Mouse (Mus musculus): ENCODE measurements at regions not wholly inside any gene's neighbourhood (a gene's known extent, or its start where the extent isn't known, plus 50 kb on each side); places are given as distances from the start of the nearest gene placed in this dataset.

DNA sequence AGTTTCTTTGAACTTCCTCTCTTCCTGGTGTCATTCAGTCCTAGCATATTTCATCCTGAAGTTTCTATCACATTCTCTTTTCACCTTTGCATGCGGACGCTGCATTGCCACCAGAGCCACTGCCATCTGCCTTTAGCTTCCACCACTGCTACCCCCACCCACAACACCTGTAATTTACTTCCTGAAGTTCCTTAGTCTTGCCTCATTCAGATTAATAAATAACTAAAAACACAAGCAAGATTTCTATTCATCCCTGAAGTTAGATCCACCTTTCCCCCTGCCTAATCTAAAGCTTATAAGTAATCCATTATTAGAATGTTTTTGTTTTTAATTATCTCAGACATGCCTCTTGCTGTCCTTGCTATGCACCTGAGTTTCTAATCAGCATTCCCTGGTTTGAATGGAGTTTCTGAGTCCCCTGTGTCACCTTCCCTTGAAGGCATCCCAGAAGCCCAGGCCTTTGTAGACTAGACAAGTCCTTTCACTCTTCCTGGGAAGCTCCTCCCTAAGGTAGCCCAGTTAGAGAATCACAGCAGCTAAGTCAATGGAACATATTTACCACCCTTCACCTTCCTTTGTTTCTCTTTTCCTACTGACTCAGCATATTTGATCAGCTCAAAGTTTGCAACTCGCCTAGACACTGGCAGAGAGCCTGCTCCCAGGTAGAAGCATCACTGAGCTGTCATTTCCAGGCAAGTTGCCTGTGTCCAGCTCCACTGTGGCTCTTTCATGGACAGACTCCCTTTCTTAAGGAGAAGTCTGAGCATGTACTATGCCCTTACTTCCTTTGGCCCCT is 284.8 kb upstream of the Grik2 start:
- no peak for DNase-seq

GRCm38 (mm10) chr10:50071857-50072256 is 283.3 kb upstream of the Grik2 start:
- no peak for DNase-seq

DNA sequence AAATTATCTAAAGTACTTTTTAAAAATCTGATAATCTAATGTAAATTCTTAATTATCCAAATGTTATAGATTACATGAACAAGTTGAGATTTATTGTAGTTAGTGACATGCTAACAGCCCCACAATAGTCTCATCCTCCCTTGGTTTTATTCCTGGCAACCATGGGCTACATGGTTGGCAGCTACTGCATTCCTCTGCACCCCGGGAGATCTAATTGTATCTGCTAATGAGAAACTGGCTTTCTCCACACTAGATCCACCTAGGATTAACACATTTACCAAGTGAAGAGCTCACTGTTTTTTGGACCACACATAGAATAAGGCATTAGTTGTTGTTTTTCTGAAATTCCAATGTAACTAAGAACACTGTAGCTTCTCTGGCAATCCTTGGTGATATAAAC is 274.8 kb upstream of the Grik2 start:
- peak; percentile 63 for DNase-seq

DNA sequence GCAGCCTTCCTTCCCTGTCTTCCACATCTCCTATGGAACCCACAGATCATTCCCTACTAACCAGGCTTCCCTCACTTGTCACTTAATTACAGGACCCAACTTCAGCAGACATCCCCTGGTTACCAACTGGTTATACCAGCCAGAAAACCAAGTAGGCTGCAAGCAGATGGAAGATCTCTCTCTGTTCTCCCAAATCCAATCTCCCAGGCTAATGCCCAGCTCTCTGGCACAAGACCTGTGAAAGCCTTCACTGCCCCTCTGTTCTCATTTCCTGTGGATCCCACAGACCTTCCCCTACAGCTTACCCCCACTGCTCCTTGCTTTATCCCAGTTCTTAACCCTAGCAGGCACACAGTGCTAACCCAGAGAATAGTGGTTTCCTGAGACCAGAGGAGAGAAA is 274.1 kb upstream of the Grik2 start:
- DNase-seq = peak; percentile 48

Measured in cerebellum, adult 11 months (tissue).